ENCODE assay signal across 10 mouse cellular contexts in genomic region chr9:28084273-28084726, GRCm38 (mm10).
DNase-seq lines count a peak whose midpoint lies in the region; ATAC-seq lines count a peak whose summit lies in the region.
"Had no signal": no experiment of that assay in that cellular context is flagged by ENCODE, and none has a peak within 500 bp of the region (broad histone marks: within the 10 kb centered on the region; RNA-seq: fewer than 3 reads in every experiment).

No protein-coding gene starts in this region.

- no peaks in the 10 kb centered on the region for H3K9me3 ChIP-seq in hindbrain, embryonic 16.5 days (ENCODE audit: control insufficient read depth, low read length)
- H3K9me3 ChIP-seq in neural tube, embryonic 13.5 days = no peaks in the 10 kb centered on the region
- H3K9me3 ChIP-seq: liver, embryonic 15.5 days had no signal

- no peaks in the 10 kb centered on the region for H3K27me3 ChIP-seq in hindbrain, embryonic 16.5 days (replicated peaks; ENCODE audit: control insufficient read depth, insufficient read depth, low read length)
- peaks cover 13% of the 10 kb centered on the region; the same call in 1 of the 2 replicates for H3K27me3 ChIP-seq in neural tube, embryonic 13.5 days
- H3K27me3 ChIP-seq: liver, embryonic 15.5 days had no signal

- WGBS in hindbrain, embryonic 16.5 days = 12% methylated on average over 2 of the region's 2 CpGs
- 0% methylated on average over 2 of the region's 2 CpGs for WGBS in neural tube, embryonic 13.5 days

- peak; percentile 74 for ATAC-seq in hindbrain, embryonic 16.5 days
- 0 out of 2 replicates have a peak, but pooled peaks have one; percentile 5 for ATAC-seq in neural tube, embryonic 13.5 days (ENCODE audit: low read depth)

- DNase-seq in cerebellum, adult 9-10 months = peak; percentile 1
- DNase-seq in cerebellum, adult 8-10 months = no peak
- peak; percentile 20 to 33 for DNase-seq in left cerebral cortex, postnatal 14 days (ENCODE audit: low spot score in 2 of 2)
- DNase-seq in left cerebral cortex, postnatal 36 days (ENCODE audit: low spot score in 2 of 2) = no peak
- DNase-seq in thymus, postnatal 14 days = no peak
- DNase-seq in thymus, postnatal 10 days (ENCODE audit: low spot score in 2 of 2) = no peak
- DNase-seq: adrenal gland, adult 8-10 months had no signal

- no peak overlapping the region for H3K4me2 ChIP-seq in hindbrain, embryonic 16.5 days (ENCODE audit: low read length)
- H3K4me2 ChIP-seq in neural tube, embryonic 13.5 days = no peak overlapping the region
- H3K4me2 ChIP-seq: liver, embryonic 15.5 days had no signal

- no peak overlapping the region for H3K9ac ChIP-seq in hindbrain, embryonic 16.5 days (ENCODE audit: low read depth, low read length)
- no peak overlapping the region for H3K9ac ChIP-seq in neural tube, embryonic 13.5 days
- H3K9ac ChIP-seq: liver, embryonic 15.5 days had no signal

- H3K27ac ChIP-seq in hindbrain, embryonic 16.5 days (ENCODE audit: low read depth, low read length) = no peak overlapping the region; the same call in 1 of the 2 replicates
- no peak overlapping the region for H3K27ac ChIP-seq in neural tube, embryonic 13.5 days (replicated peaks)
- H3K27ac ChIP-seq: liver, embryonic 15.5 days had no signal

- H3K4me1 ChIP-seq in hindbrain, embryonic 16.5 days (ENCODE audit: control insufficient read depth, insufficient read depth, low read depth, low read length) = peaks cover 5% of the 10 kb centered on the region
- H3K4me1 ChIP-seq in neural tube, embryonic 13.5 days (replicated peaks) = peaks cover 24% of the 10 kb centered on the region
- H3K4me1 ChIP-seq: liver, embryonic 15.5 days had no signal

- H3K4me3 ChIP-seq in hindbrain, embryonic 16.5 days (ENCODE audit: low read length) = no peak overlapping the region
- no peak overlapping the region for H3K4me3 ChIP-seq in neural tube, embryonic 13.5 days
- H3K4me3 ChIP-seq: liver, embryonic 15.5 days had no signal

- H3K36me3 ChIP-seq in hindbrain, embryonic 16.5 days (ENCODE audit: control insufficient read depth, insufficient read depth, low read length) = no peaks in the 10 kb centered on the region
- no peaks in the 10 kb centered on the region for H3K36me3 ChIP-seq in neural tube, embryonic 13.5 days
- H3K36me3 ChIP-seq: liver, embryonic 15.5 days had no signal

- intact Hi-C loops in left cerebral cortex, postnatal 14 days (cut with DNase I) = no loop called here
- intact Hi-C loops in left cerebral cortex, postnatal 36 days (cut with DNase I) = no loop called here

Comparison
In these comparisons a context has a peak if more than half of its experiments do, and no peak if none do; other contexts are left out.
1. DNase-seq: peak in cerebellum, adult 9-10 months (single experiment) and left cerebral cortex, postnatal 14 days (2 of 2); none in cerebellum, adult 8-10 months (single experiment), left cerebral cortex, postnatal 36 days (0 of 2), thymus, postnatal 14 days (single experiment) and thymus, postnatal 10 days (0 of 2).